Mouse (Mus musculus): ENCODE data around the gene Tfrc.

The Tfrc gene

GRCm38 (mm10) chr16:32608712-32609400 is at the start of gene Tfrc:
Gene Tfrc (plus strand): TSS chr16:32608920.
- in situ Hi-C loops (cut with MboI, MseI): loop anchor here (5.0 kb wide), 1 partner anchor 97 kb away; no protein-coding TSS in a partner anchor

- in situ Hi-C loops (cut with MboI, MseI): no loop called here
Measured at GRCm38 (mm10) chr16:32559493-32559892, 49.2 kb upstream of the Tfrc start.

- in situ Hi-C loops (cut with MboI, MseI): no loop called here
Measured at GRCm38 (mm10) chr16:32563056-32563793, 45.5 kb upstream of the Tfrc start.

GRCm38 (mm10) chr16:32567282-32567681 is 41.4 kb upstream of the Tfrc start:
- in situ Hi-C loops (cut with MboI, MseI): no loop called here

GRCm38 (mm10) chr16:32568401-32568800 is 40.3 kb upstream of the Tfrc start:
- in situ Hi-C loops (cut with MboI, MseI): no loop called here

GRCm38 (mm10) chr16:32570042-32570441 is 38.7 kb upstream of the Tfrc start:
- in situ Hi-C loops (cut with MboI, MseI): no loop called here

GRCm38 (mm10) chr16:32572528-32572927 is 36.2 kb upstream of the Tfrc start:
- in situ Hi-C loops (cut with MboI, MseI): no loop called here

- in situ Hi-C loops (cut with MboI, MseI): loop anchor here (5.0 kb wide), 1 partner anchor 34 kb away; no protein-coding TSS in a partner anchor
Measured at GRCm38 (mm10) chr16:32586482-32586881, 22.2 kb upstream of the Tfrc start.

GRCm38 (mm10) chr16:32588568-32588967 is 20.2 kb upstream of the Tfrc start:
- in situ Hi-C loops (cut with MboI, MseI): loop anchor here (5.0 kb wide), 1 partner anchor 36 kb away; no protein-coding TSS in a partner anchor

GRCm38 (mm10) chr16:32591521-32591920 is 17.2 kb upstream of the Tfrc start:
- in situ Hi-C loops (cut with MboI, MseI): no loop called here

- in situ Hi-C loops (cut with MboI, MseI): no loop called here
Measured at GRCm38 (mm10) chr16:32593283-32593805, 15.4 kb upstream of the Tfrc start.

GRCm38 (mm10) chr16:32593916-32594315 is 14.8 kb upstream of the Tfrc start:
- in situ Hi-C loops (cut with MboI, MseI): no loop called here

- in situ Hi-C loops (cut with MboI, MseI): no loop called here
Measured at GRCm38 (mm10) chr16:32594701-32595100, 14.0 kb upstream of the Tfrc start.

GRCm38 (mm10) chr16:32595142-32595855 is 13.4 kb upstream of the Tfrc start:
- in situ Hi-C loops (cut with MboI, MseI): no loop called here

GRCm38 (mm10) chr16:32597909-32598381 is 10.8 kb upstream of the Tfrc start:
- in situ Hi-C loops (cut with MboI, MseI): no loop called here

- in situ Hi-C loops (cut with MboI, MseI): no loop called here
Measured at GRCm38 (mm10) chr16:32599151-32599550, 9.6 kb upstream of the Tfrc start.

GRCm38 (mm10) chr16:32602193-32602685 is 6.5 kb upstream of the Tfrc start:
- in situ Hi-C loops (cut with MboI, MseI): no loop called here

GRCm38 (mm10) chr16:32607562-32608343 is 967 bp upstream of the Tfrc start:
- in situ Hi-C loops (cut with MboI, MseI): loop anchor here (5.0 kb wide), 1 partner anchor 95 kb away; no protein-coding TSS in a partner anchor

GRCm38 (mm10) chr16:32608344-32608711 is 392 bp upstream of the Tfrc start:
- in situ Hi-C loops (cut with MboI, MseI): loop anchor here (5.0 kb wide), 1 partner anchor 96 kb away; no protein-coding TSS in a partner anchor

GRCm38 (mm10) chr16:32609401-32609779 is 670 bp downstream of the Tfrc start:
- in situ Hi-C loops (cut with MboI, MseI): loop anchor here (5.0 kb wide), 1 partner anchor 97 kb away; no protein-coding TSS in a partner anchor

All from T-helper 1 cell (primary cell).